Mouse (Mus musculus) MEL (cell line): ENCODE data around the gene Mettl27.

Experiments
- EP300 ChIP-seq, 2 experiments: IDR thresholded peaks; 2 replicates each; pipeline ENCODE4 v1.6.1; 2011; ENCODE audit warnings: improper control_type of control experiment in 2 of 2, low read length in 2 of 2, low read depth in 1 of 2, mild to moderate bottlenecking in 1 of 2
- POLR2A ChIP-seq, 2 experiments: IDR thresholded peaks; 2 replicates each; pipeline ENCODE4 v1.6.1; 2011 to 2012; ENCODE audit warnings: low read length in 2 of 2, mild to moderate bottlenecking in 2 of 2, control low read depth in 1 of 2, improper control_type of control experiment in 1 of 2, low read depth in 1 of 2, moderate library complexity in 1 of 2; ENCODE audit not compliant: control insufficient read depth in 1 of 2, insufficient read depth in 1 of 2, poor library complexity in 1 of 2
- RCOR1 ChIP-seq: IDR thresholded peaks from 2 replicates; pipeline ENCODE4 v1.6.1; 2012; ENCODE audit warnings: low read depth, mild to moderate bottlenecking, inconsistent platforms, low read length, improper control_type of control experiment

DNA sequence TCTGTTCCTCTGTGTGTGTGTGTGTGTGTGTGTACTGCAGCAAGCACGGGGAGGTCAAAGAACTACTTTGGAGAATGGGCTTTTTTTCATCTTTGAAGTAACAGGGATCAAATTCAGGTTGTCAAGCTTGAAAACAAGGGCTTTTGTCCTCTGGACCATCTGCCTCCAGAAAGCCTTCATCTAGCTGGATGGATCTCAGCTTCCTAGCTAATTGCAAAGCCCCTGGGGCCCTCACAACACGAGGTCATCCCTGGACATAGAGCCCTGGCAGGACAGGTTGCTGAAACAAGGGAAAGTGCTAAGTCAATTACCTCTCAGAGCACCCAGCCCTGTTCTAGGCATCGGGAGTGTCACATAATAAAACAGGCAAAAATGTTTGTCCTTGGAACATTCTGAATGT is 51.6 kb downstream of the Mettl27 start:
- TF ChIP-seq POLR2A (IDR thresholded peaks at IDR 0.05; ENCODE audit: control insufficient read depth in 1 of 2, insufficient read depth in 1 of 2, low read depth in 1 of 2, low read length in 2 of 2, poor library complexity in 1 of 2) (no peak), RCOR1 (no peak), EP300 (IDR thresholded peaks at IDR 0.05; ENCODE audit: low read depth in 1 of 2, low read length in 2 of 2) (no peak)
